Mouse (Mus musculus) liver, postnatal 0 days (tissue): ENCODE results near the gene Pcca. TPM values are rescaled to one million over a fixed set of nuclear protein-coding genes. Genes with fewer than 3 reads are reported as not detected.
"Not testable (repeated sequence)": the region's sequence is repeated elsewhere in the genome, so short reads cannot be mapped to it uniquely, and the experiment has no call there.

Experiments
- ATAC-seq: fragments of 200-750 bp; cut with Nextera tagmentation; 2 replicates; pipeline ENCODE4 v1.8.0; 2017; ENCODE audit warnings: mild to moderate bottlenecking, moderate library complexity
- DNase-seq: peaks from one replicate; pipeline ENCODE4 v3.0.0-alpha.2; 2016
- H3K27ac ChIP-seq: fragments of 300-500 bp; sonication (generic); 2 replicates; pipeline ENCODE4 v1.5.1; 2014; ENCODE audit warnings: antibody characterized with exemption, moderate library complexity, mild to moderate bottlenecking, low read depth
- H3K27me3 ChIP-seq: fragments of 300-500 bp; sonication (generic); 2 replicates; pipeline ENCODE4 v1.6.1; 2014; ENCODE audit warnings: low read length, control low read depth, mixed read lengths; ENCODE audit not compliant: insufficient read depth
- H3K36me3 ChIP-seq: fragments of 300-500 bp; sonication (generic); replicated peaks from 2 replicates; pipeline ENCODE4 v1.6.1; 2014; ENCODE audit warnings: mild to moderate bottlenecking, control low read depth, low read length, moderate library complexity, mixed read lengths; ENCODE audit not compliant: insufficient read depth
- H3K4me1 ChIP-seq: fragments of 300-500 bp; sonication (generic); 2 replicates; pipeline ENCODE4 v1.6.1; 2014; ENCODE audit warnings: antibody characterized with exemption, mild to moderate bottlenecking, control low read depth; ENCODE audit not compliant: insufficient read depth
- H3K4me2 ChIP-seq: fragments of 300-500 bp; sonication (generic); 2 replicates; pipeline ENCODE4 v1.6.1; 2014; ENCODE audit warnings: low read depth, mild to moderate bottlenecking, low read length, moderate library complexity, mixed read lengths
- H3K4me3 ChIP-seq: fragments of 300-500 bp; sonication (generic); 2 replicates; pipeline ENCODE4 v1.5.1; 2014; ENCODE audit warnings: low read depth, low read length
- H3K9ac ChIP-seq: fragments of 300-500 bp; sonication (generic); replicated peaks from 2 replicates; pipeline ENCODE4 v1.6.1; 2014; ENCODE audit warnings: mild to moderate bottlenecking, moderate library complexity
- H3K9me3 ChIP-seq: fragments of 300-500 bp; sonication (generic); 2 replicates; pipeline ENCODE4 v1.6.1; 2016; ENCODE audit warnings: mild to moderate bottlenecking, control low read depth, low read length, mixed read lengths
- CTCF ChIP-seq: sonication (generic); IDR thresholded peaks from 2 replicates; pipeline ENCODE4 v1.5.1; 2016; ENCODE audit warnings: antibody characterized with exemption, low read depth
- EP300 ChIP-seq: IDR thresholded peaks from 2 replicates; pipeline ENCODE4 v1.6.1; 2016; ENCODE audit warnings: antibody characterized with exemption, low read depth, mild to moderate bottlenecking
- WGBS: fragments of 180-500 bp; shearing (Covaris S2); extraction: QIAGEN DNeasy Blood & Tissue Kit; methylation state at CpG from one replicate; pipeline ENCODE4 v1.1.7; 2014; ENCODE audit not compliant: insufficient replicate concordance; 5-methylcytosine and 5-hydroxymethylcytosine counted together
- polyA plus RNA-seq: library from polyadenylated mRNA; unstranded; fragments of >200 nt; fragmentation: Nextera tagmentation; extraction: Ambion mirVana; gene quantifications from 2 replicates; pipeline ENCODE4 v1.2.1, GENCODE M21; 2015

Pcca gene
- polyA plus RNA-seq, 1 experiment from 2014 or later = 31.3 TPM

- ATAC-seq (no peak), DNase-seq (no peak)
- Histone ChIP-seq H3K36me3 (no peaks in the 10 kb centered on the region), H3K4me2 (no peak overlapping the region), H3K27ac (no peak overlapping the region), H3K9ac (no peak overlapping the region), H3K4me3 (no peak overlapping the region), H3K4me1 (no peaks in the 10 kb centered on the region), H3K27me3 (no peaks in the 10 kb centered on the region), H3K9me3 (peaks cover 5% of the 10 kb centered on the region)
- 81% methylated on average over 7 of the region's 7 CpGs for WGBS
- no peak for TF ChIP-seq EP300
- TF ChIP-seq CTCF = no peak
These were observed 18.8 kb downstream of the Pcca start for GRCm38 (mm10) chr14:122552761-122553445.

- DNase-seq = no peak
- Histone ChIP-seq H3K4me3 (no peak overlapping the region), H3K27me3 (no peaks in the 10 kb centered on the region), H3K9me3 (no peaks in the 10 kb centered on the region), H3K27ac (no peak overlapping the region), H3K4me1 (no peaks in the 10 kb centered on the region), H3K9ac (no peak overlapping the region), H3K36me3 (no peaks in the 10 kb centered on the region), H3K4me2 (peak overlapping the region; percentile 35; the same call in 1 of the 2 replicates)
- no peak for ATAC-seq
- TF ChIP-seq EP300 (no peak), CTCF (no peak)
- 37% methylated on average over 9 of the region's 9 CpGs for WGBS
These were observed 23.2 kb downstream of the Pcca start for GRCm38 (mm10) chr14:122557353-122557752.

GRCm38 (mm10) chr14:122560893-122561452, 26.8 kb downstream of the Pcca start:
- DNase-seq, H3K36me3 ChIP-seq, H3K27me3 ChIP-seq, H3K4me2 ChIP-seq, H3K4me3 ChIP-seq, ATAC-seq, H3K4me1 ChIP-seq, H3K9ac ChIP-seq, H3K9me3 ChIP-seq, H3K27ac ChIP-seq: not testable (repeated sequence)
- 84% methylated on average over 1 of the region's 1 CpGs for WGBS

- no peaks in the 10 kb centered on the region for H3K27me3 ChIP-seq
- no peaks in the 10 kb centered on the region for H3K36me3 ChIP-seq
- H3K27ac ChIP-seq = no peak overlapping the region
- H3K4me3 ChIP-seq = no peak overlapping the region
- no peak overlapping the region for H3K4me2 ChIP-seq
- no peak for ATAC-seq
- no peaks in the 10 kb centered on the region for H3K9me3 ChIP-seq
- no peak for TF ChIP-seq EP300
- no peak for TF ChIP-seq CTCF
- H3K9ac ChIP-seq = no peak overlapping the region
- WGBS = 88% methylated on average over 9 of the region's 9 CpGs
- no peak for DNase-seq
- no peaks in the 10 kb centered on the region for H3K4me1 ChIP-seq
These were observed 36.7 kb downstream of the Pcca start for GRCm38 (mm10) chr14:122570862-122571261.

GRCm38 (mm10) chr14:122574064-122574751, 40.1 kb downstream of the Pcca start:
- Histone ChIP-seq H3K27ac (no peak overlapping the region), H3K4me3 (no peak overlapping the region), H3K9me3 (no peaks in the 10 kb centered on the region), H3K4me1 (no peaks in the 10 kb centered on the region), H3K9ac (no peak overlapping the region), H3K36me3 (no peaks in the 10 kb centered on the region), H3K27me3 (no peaks in the 10 kb centered on the region), H3K4me2 (no peak overlapping the region)
- DNase-seq (no peak), ATAC-seq (no peak)
- TF ChIP-seq EP300 = no peak
- WGBS = 73% methylated on average over 7 of the region's 7 CpGs

GRCm38 (mm10) chr14:122577816-122578215, 43.7 kb downstream of the Pcca start:
- Histone ChIP-seq H3K27me3 (no peaks in the 10 kb centered on the region), H3K36me3 (no peaks in the 10 kb centered on the region), H3K9ac (no peak overlapping the region), H3K9me3 (no peaks in the 10 kb centered on the region), H3K4me1 (no peaks in the 10 kb centered on the region), H3K4me3 (no peak overlapping the region), H3K27ac (no peak overlapping the region), H3K4me2 (no peak overlapping the region)
- no peak for ATAC-seq
- TF ChIP-seq EP300 = no peak
- peak; percentile 41; the same call in 1 of the 2 replicates for TF ChIP-seq CTCF
- WGBS = 80% methylated on average over 4 of the region's 4 CpGs
- no peak for DNase-seq
